Mouse (Mus musculus) adrenal gland (tissue): ENCODE measurements around the gene Fmo5.

Experiments used
- intact Hi-C: fragments of 180-260 bp; cut with DNase I; formaldehyde crosslinking; loops from one replicate; pipeline ENCODE4 v1.15.1; 2025

The Fmo5 gene

GRCm38 (mm10) chr3:97630746-97631145 lies 2.1 kb downstream of the Fmo5 start:
- intact Hi-C loops: no loop called here

GRCm38 (mm10) chr3:97631258-97631860 lies 2.8 kb downstream of the Fmo5 start:
- intact Hi-C loops: no loop called here

GRCm38 (mm10) chr3:97633456-97633855 lies 4.9 kb downstream of the Fmo5 start:
- intact Hi-C loops: no loop called here

- intact Hi-C loops: no loop called here
Observed at GRCm38 (mm10) chr3:97634288-97634761, 5.7 kb downstream of the Fmo5 start.

GRCm38 (mm10) chr3:97641396-97641795 lies 12.8 kb downstream of the Fmo5 start:
- intact Hi-C loops: no loop called here

GRCm38 (mm10) chr3:97642001-97642400 lies 13.4 kb downstream of the Fmo5 start:
- intact Hi-C loops: no loop called here

GRCm38 (mm10) chr3:97648518-97648917 lies 19.9 kb downstream of the Fmo5 start:
- intact Hi-C loops: no loop called here

GRCm38 (mm10) chr3:97649022-97649421 lies 20.4 kb downstream of the Fmo5 start:
- intact Hi-C loops: no loop called here

- intact Hi-C loops: no loop called here
Observed at GRCm38 (mm10) chr3:97649469-97649868, 20.9 kb downstream of the Fmo5 start.

- intact Hi-C loops: no loop called here
Observed at GRCm38 (mm10) chr3:97651604-97652003, 23.0 kb downstream of the Fmo5 start.

GRCm38 (mm10) chr3:97653781-97654180 lies 25.2 kb downstream of the Fmo5 start:
- intact Hi-C loops: no loop called here

GRCm38 (mm10) chr3:97654901-97655300 lies 26.3 kb downstream of the Fmo5 start:
- intact Hi-C loops: loop anchor here (5.0 kb wide), 1 partner anchor 43 kb away; the partner anchor contains the start of gene Chd1l

- intact Hi-C loops: loop anchor here (5.0 kb wide), 1 partner anchor 46 kb away; the partner anchor contains the start of gene Chd1l
Observed at GRCm38 (mm10) chr3:97657655-97658411, 29.2 kb downstream of the Fmo5 start, which contains the start of gene Prkab2. Gene Prkab2, plus strand, starts transcription at chr3:97658193.

- intact Hi-C loops: loop anchor here (5.0 kb wide), 1 partner anchor 46 kb away; the partner anchor contains the start of gene Chd1l
Observed at GRCm38 (mm10) chr3:97658426-97659193, 30.0 kb downstream of the Fmo5 start.

- intact Hi-C loops: loop anchor here (5.0 kb wide), 1 partner anchor 47 kb away; the partner anchor contains the start of gene Chd1l
Observed at GRCm38 (mm10) chr3:97659746-97660145, 31.1 kb downstream of the Fmo5 start.

- intact Hi-C loops: no loop called here
Observed at GRCm38 (mm10) chr3:97661206-97661605, 32.6 kb downstream of the Fmo5 start.

- intact Hi-C loops: no loop called here
Observed at GRCm38 (mm10) chr3:97665525-97665924, 36.9 kb downstream of the Fmo5 start.

GRCm38 (mm10) chr3:97666154-97666553 lies 37.5 kb downstream of the Fmo5 start:
- intact Hi-C loops: no loop called here

GRCm38 (mm10) chr3:97667093-97667675 lies 38.6 kb downstream of the Fmo5 start:
- intact Hi-C loops: no loop called here

GRCm38 (mm10) chr3:97674644-97675110 lies 46.1 kb downstream of the Fmo5 start, which contains the start of gene Gm17651:
Gene Gm17651, minus strand, starts transcription at chr3:97674694.
- intact Hi-C loops: no loop called here

GRCm38 (mm10) chr3:97676126-97676525 lies 47.5 kb downstream of the Fmo5 start:
- intact Hi-C loops: no loop called here
